Mouse (Mus musculus) olfactory bulb, adult 2 months (tissue): Measurements from ENCODE around the gene H1foo.

Source experiments
- CTCF ChIP-seq: fragments of 200-500 bp; IDR thresholded peaks from 2 replicates; pipeline ENCODE4 v1.5.1; 2012; ENCODE audit warnings: low read depth, mild to moderate bottlenecking, low read length, moderate library complexity; ENCODE audit not compliant: insufficient read depth
- POLR2A ChIP-seq: fragments of 200-500 bp; IDR thresholded peaks from 2 replicates; pipeline ENCODE4 v1.6.1; 2012; ENCODE audit warnings: mild to moderate bottlenecking, low read depth, low read length, moderate library complexity; ENCODE audit not compliant: insufficient read depth

GRCm38 (mm10) chr6:115938798-115939197 lies 5.9 kb upstream of the H1foo start:
- TF ChIP-seq POLR2A (no peak), CTCF (no peak)
